Mouse (Mus musculus): ENCODE measurements around the gene Gm4305.
"Not testable (repeated sequence)": the region's sequence is repeated elsewhere in the genome, so short reads cannot be mapped to it uniquely, and the experiment has no call there.

The Gm4305 gene

GRCm38 (mm10) chr10:100350793-100351192 lies at the start of gene Gm4305:
Gene Gm4305, plus strand, starts transcription at chr10:100351093.
- DNase-seq (ENCODE audit: extremely low spot score, low spot score): not testable (repeated sequence)

- DNase-seq (ENCODE audit: extremely low spot score, low spot score): not testable (repeated sequence)
These were observed 15.5 kb upstream of the Gm4305 start, which contains the start of gene Gm4301 for GRCm38 (mm10) chr10:100335376-100335775. Gene Gm4301, plus strand, starts transcription at chr10:100335676.

- not testable (repeated sequence) for DNase-seq (ENCODE audit: extremely low spot score, low spot score)
These were observed 10.4 kb upstream of the Gm4305 start, which contains the start of gene Gm4302 for GRCm38 (mm10) chr10:100340536-100340935. Gene Gm4302, plus strand, starts transcription at chr10:100340836.

- not testable (repeated sequence) for DNase-seq (ENCODE audit: extremely low spot score, low spot score)
These were observed 5.2 kb upstream of the Gm4305 start, which contains the start of gene Gm4303 for GRCm38 (mm10) chr10:100345672-100346071. Gene Gm4303, plus strand, starts transcription at chr10:100345972.

- not testable (repeated sequence) for DNase-seq (ENCODE audit: extremely low spot score, low spot score)
These were observed 5.9 kb downstream of the Gm4305 start for GRCm38 (mm10) chr10:100356841-100357240.

GRCm38 (mm10) chr10:100361038-100361437 lies 10.1 kb downstream of the Gm4305 start, which contains the start of gene Gm4307:
Gene Gm4307, plus strand, starts transcription at chr10:100361338.
- not testable (repeated sequence) for DNase-seq (ENCODE audit: extremely low spot score, low spot score)

- not testable (repeated sequence) for DNase-seq (ENCODE audit: extremely low spot score, low spot score)
These were observed 31.6 kb downstream of the Gm4305 start, which contains the start of gene Gm4312 for GRCm38 (mm10) chr10:100382460-100382859. Gene Gm4312, minus strand, starts transcription at chr10:100382560.

Measured in neural tube, embryonic 10.5 days (tissue).